Mouse (Mus musculus) embryonic facial prominence, embryonic 13.5 days (tissue): ENCODE results near the gene Arhgef10l. TPM values are rescaled to one million over a fixed set of nuclear protein-coding genes. Genes with fewer than 3 reads are reported as not detected.
A peak's percentile ranks its signal among the peaks of the same experiment; 100 is the strongest.

Experiments used
- ATAC-seq: fragments of 200-750 bp; cut with Nextera tagmentation; 2 replicates; pipeline ENCODE4 v1.8.0; 2017; ENCODE audit warnings: low read depth; ENCODE audit not compliant: insufficient number of reproducible peaks, insufficient read depth, low FRiP score, low TSS enrichment
- H3K27ac ChIP-seq: fragments of 300-500 bp; sonication (generic); 2 replicates; pipeline ENCODE4 v1.5.1; 2015; ENCODE audit warnings: moderate library complexity, mild to moderate bottlenecking, inconsistent platforms
- H3K27me3 ChIP-seq: fragments of 300-500 bp; sonication (generic); 2 replicates; pipeline ENCODE4 v1.6.1; 2015; ENCODE audit warnings: mild to moderate bottlenecking, inconsistent platforms
- H3K36me3 ChIP-seq: fragments of 300-500 bp; sonication (generic); 2 replicates; pipeline ENCODE4 v1.6.1; 2015; ENCODE audit warnings: mild to moderate bottlenecking, inconsistent platforms
- H3K4me1 ChIP-seq: fragments of 300-500 bp; sonication (generic); 2 replicates; pipeline ENCODE4 v1.6.1; 2015; ENCODE audit warnings: inconsistent platforms
- H3K4me2 ChIP-seq: fragments of 300-500 bp; sonication (generic); 2 replicates; pipeline ENCODE4 v1.6.1; 2015; ENCODE audit warnings: moderate library complexity, mild to moderate bottlenecking, inconsistent platforms
- H3K4me3 ChIP-seq: fragments of 300-500 bp; sonication (generic); 2 replicates; pipeline ENCODE4 v1.5.1; 2015; ENCODE audit warnings: mild to moderate bottlenecking, inconsistent platforms
- H3K9ac ChIP-seq: fragments of 300-500 bp; sonication (generic); 2 replicates; pipeline ENCODE4 v1.6.1; 2015; ENCODE audit warnings: mild to moderate bottlenecking, inconsistent platforms
- H3K9me3 ChIP-seq: fragments of 300-500 bp; sonication (generic); 2 replicates; pipeline ENCODE4 v1.6.1; 2016; ENCODE audit warnings: inconsistent platforms
- WGBS: fragments of 180-500 bp; shearing (Covaris S2); methylation state at CpG from one replicate; pipeline ENCODE4 v1.1.7; 2015; ENCODE audit warnings: mixed read lengths; 5-methylcytosine and 5-hydroxymethylcytosine counted together
- polyA plus RNA-seq: library from polyadenylated mRNA; unstranded; fragments of >200 nt; fragmentation: Nextera tagmentation; extraction: Ambion mirVana; gene quantifications from 2 replicates; pipeline ENCODE4 v1.2.1, GENCODE M21; 2015

Gene Arhgef10l
- polyA plus RNA-seq, 1 experiment from 2014 or later, result 11.5 TPM

DNA sequence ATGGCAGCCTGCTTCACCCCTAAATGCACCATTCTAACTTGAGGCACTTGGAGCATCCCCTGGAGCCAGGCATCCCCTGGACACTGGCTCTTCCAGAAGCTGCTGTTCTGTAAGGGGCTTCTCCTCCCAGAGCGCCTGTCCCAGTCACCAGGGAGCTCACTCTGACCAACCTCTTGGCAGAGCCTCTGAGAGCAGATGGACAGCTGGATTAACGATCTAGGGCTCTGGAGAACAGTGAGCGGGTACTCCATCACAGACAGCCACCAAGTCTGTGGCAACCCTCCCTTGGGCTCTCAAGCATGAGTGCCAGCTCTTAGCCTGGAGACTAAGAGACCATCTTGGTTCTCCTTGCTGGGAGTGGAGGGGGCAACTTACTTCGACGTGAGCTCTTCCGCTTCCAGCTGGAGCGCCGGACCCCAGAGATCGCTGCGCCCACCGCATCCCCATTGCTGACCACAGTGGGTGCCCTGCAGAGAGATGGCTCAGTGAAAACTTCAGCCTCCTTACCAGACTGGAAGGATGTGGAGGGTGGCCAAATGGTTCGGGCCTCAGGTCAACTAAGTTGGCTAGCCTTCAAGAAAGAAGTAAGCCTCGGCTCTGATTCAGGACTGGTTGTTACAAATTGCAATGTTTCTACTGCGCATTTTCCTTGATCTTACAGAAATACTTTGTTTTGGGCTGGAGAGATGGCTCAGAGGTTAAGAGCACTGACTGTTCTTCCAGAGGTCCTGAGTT, 71.9 kb downstream of the Arhgef10l start:
- H3K27me3 ChIP-seq, result no peaks in the 10 kb centered on the region
- H3K27ac ChIP-seq, result no peak overlapping the region
- no peak for ATAC-seq
- H3K9me3 ChIP-seq, result peaks cover 6% of the 10 kb centered on the region
- WGBS, result 94% methylated on average over 14 of the region's 14 CpGs
- no peaks in the 10 kb centered on the region for H3K4me1 ChIP-seq
- no peak overlapping the region for H3K9ac ChIP-seq
- H3K36me3 ChIP-seq, result peaks cover 50% of the 10 kb centered on the region
- H3K4me3 ChIP-seq, result no peak overlapping the region
- no peak overlapping the region for H3K4me2 ChIP-seq

DNA sequence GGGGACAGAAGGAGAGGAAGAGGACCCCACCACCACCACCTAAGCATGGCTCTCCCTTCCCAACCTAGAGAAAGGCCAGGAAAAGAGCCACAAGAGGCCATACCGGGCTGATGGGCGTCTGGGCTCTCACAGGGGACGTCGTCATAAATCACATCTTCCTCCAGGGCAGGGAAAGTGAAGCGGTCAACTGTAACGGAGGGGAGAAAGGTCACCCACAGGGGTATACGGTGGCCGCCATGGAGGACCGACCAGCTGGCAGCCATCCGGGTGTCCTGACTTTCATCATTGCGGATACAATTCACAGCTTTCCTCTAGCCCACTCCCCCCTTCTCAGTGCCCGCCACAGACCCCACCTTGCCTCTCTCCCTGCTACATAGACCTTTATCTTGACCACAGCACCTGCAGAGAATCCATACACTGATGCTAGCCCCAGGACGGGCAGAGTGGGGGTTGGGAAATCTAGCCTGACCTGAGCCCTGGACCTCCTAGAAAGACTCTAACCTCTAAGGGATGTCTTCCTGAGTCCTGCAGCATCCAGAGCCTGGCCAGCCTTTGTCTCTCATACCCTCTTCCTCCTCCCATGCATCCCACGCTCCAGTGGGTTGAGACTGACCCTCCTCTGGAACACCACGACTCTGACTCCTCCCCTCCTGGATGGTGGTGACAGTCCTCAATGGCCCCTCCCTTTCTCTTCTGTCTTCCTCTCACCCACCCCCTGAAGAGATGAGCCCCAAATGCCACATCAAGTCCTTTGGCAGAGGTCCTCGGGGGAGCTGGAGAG, 72.6 kb downstream of the Arhgef10l start:
- WGBS, result 73% methylated on average over 16 of the region's 16 CpGs
- Histone ChIP-seq H3K9ac (no peak overlapping the region), H3K9me3 (peaks cover 6% of the 10 kb centered on the region), H3K4me2 (no peak overlapping the region), H3K27ac (no peak overlapping the region), H3K4me1 (no peaks in the 10 kb centered on the region), H3K27me3 (no peaks in the 10 kb centered on the region), H3K4me3 (no peak overlapping the region), H3K36me3 (peaks cover 47% of the 10 kb centered on the region)
- no peak for ATAC-seq

DNA sequence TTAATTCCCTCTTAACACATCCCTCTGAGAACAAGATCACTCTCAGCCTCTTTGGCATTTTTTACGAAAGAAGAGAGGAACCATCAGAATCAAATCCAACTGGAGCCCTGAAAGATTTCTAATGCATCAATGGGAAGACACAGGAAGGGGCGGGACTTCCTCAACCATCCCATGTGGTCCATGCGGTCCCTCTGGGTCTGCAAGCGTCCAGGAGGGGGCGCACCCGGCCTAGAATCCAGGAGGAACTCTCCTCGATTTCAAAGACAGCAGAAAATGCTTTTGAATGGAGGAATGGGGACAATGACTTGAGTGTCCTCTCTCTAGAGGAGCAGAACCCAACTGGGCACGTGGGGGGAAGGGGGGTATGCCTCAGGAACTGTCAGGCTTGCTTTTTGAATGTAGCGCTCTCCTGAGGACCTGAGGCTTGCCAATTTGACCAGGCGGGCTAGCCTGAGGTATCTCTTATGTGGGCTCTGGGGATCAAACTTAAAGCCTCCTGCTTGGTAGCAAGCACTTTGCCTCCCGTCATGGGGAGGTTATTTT, 73.5 kb downstream of the Arhgef10l start:
- no peak overlapping the region for H3K4me3 ChIP-seq
- 25% methylated on average over 11 of the region's 11 CpGs for WGBS
- H3K27me3 ChIP-seq, result no peaks in the 10 kb centered on the region
- ATAC-seq, result no peak
- H3K36me3 ChIP-seq, result peaks cover 43% of the 10 kb centered on the region
- H3K4me2 ChIP-seq, result no peak overlapping the region
- no peak overlapping the region for H3K27ac ChIP-seq
- peaks cover 6% of the 10 kb centered on the region for H3K9me3 ChIP-seq
- H3K9ac ChIP-seq, result no peak overlapping the region
- H3K4me1 ChIP-seq, result no peaks in the 10 kb centered on the region

DNA sequence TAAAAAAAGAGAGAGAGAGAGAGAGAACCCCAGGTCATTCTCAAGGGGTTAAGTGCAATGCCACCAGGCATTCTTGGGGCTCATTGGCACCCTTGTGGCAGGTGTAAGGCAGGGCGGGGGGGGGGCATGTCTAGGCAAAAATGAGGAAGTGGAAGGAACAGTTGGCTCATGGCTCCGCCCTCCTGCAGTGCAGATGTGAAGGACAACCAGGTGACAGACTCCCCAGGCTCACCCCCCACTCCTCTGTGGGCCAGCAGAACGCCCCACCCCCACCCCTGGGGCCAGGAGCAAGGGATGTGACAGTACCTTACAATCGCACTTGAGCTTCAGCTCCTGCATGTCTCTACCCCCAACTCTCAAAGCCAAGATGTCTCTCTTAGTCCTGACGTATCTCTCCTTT, 79.3 kb downstream of the Arhgef10l start:
- Histone ChIP-seq H3K4me3 (no peak overlapping the region), H3K27ac (no peak overlapping the region), H3K9ac (no peak overlapping the region), H3K9me3 (no peaks in the 10 kb centered on the region), H3K4me2 (no peak overlapping the region), H3K27me3 (no peaks in the 10 kb centered on the region), H3K4me1 (no peaks in the 10 kb centered on the region), H3K36me3 (peaks cover 48% of the 10 kb centered on the region)
- 82% methylated on average over 5 of the region's 5 CpGs for WGBS
- no peak for ATAC-seq

DNA sequence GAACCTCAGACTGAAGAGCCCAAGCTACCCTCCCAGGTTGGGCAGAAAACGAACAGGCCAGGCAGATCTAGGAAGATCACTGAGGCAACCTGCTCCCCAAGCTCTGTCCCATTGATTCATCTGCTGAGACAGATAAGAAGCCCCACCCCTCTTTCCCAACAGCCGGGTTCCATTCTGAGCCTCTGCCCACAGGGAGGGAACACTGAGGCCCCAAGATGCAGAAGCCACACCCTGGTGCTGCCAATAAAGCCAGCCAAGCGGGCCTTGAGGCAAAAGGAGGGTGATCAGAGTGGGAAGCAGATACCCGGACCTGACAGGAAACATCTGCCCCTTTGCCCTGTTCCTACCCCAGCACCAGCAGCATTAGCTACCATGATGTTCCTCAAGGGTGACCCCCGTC, 81.6 kb downstream of the Arhgef10l start:
- Histone ChIP-seq H3K27ac (no peak overlapping the region), H3K4me3 (no peak overlapping the region), H3K27me3 (no peaks in the 10 kb centered on the region), H3K4me2 (no peak overlapping the region), H3K9me3 (no peaks in the 10 kb centered on the region), H3K36me3 (peaks cover 55% of the 10 kb centered on the region), H3K4me1 (no peaks in the 10 kb centered on the region), H3K9ac (no peak overlapping the region)
- no peak for ATAC-seq
- 67% methylated on average over 5 of the region's 5 CpGs for WGBS

DNA sequence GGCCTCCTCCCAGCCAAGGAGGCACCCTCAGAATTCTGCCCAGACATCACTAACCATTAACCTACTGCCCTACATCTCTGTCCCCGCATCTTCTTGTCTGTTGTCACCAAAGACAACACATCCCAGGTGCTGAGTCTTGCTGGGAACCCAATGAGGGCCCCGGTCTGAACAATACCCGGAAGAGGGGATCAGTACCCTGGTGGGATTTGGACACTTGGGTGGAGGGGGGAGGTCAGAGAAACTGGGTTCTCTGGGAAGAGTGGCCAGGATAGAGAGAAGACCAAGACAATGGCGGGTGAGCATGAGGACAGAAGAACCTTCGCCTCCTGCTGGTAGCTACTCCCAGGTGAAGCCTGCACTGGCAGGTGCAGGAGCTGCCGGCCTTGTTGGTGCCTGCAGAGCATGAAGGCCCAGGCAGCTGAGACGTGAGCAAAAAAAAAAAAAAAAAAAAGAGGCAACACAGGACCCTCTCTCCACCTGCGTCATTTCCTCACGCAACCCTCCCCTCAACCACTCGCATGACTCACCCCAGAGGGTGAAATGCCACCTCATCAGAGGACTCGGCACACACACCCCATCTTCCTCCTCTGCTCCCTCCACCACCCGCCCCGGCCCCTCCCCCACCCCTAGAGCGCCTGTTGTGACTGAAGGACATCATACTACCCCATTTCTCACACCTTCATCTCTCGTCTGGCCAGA, 83.3 kb downstream of the Arhgef10l start:
- Histone ChIP-seq H3K4me1 (no peaks in the 10 kb centered on the region), H3K36me3 (peaks cover 66% of the 10 kb centered on the region), H3K9ac (no peak overlapping the region), H3K27me3 (no peaks in the 10 kb centered on the region), H3K4me2 (no peak overlapping the region), H3K9me3 (no peaks in the 10 kb centered on the region), H3K27ac (no peak overlapping the region), H3K4me3 (no peak overlapping the region)
- WGBS, result 79% methylated on average over 15 of the region's 15 CpGs
- ATAC-seq, result no peak

DNA sequence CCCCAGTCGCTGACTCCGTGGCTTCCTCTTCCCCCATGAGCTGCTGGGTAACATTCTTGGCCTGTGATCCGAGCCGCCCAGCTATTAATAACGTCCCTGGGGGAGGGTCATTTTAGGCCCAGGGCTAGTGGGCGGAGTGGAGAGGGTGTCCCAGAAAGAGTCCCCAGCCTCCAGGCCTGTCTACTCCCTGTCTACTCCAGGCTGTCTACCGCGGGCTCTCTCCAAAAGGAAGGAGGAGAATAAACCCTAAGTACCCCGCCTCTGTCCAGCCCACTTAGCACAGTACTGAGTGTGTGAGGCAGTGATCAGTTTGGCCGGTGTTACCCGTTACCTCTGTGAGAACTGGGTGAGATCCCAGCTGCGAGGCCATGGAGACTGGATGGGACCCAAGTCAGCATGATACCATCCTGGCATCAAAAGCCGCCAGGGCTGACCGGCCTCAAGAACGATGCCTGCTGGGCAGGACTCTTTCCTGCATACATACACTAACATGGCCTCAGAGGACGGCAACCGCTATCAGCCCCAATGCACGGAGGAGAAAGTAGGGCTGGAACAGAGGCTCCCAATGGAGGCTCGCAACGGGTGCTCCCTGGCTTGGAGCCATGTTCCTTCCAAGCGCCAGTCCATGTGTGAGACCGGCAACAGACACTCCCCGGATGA, 84.0 kb downstream of the Arhgef10l start:
- peaks cover 73% of the 10 kb centered on the region for H3K36me3 ChIP-seq
- WGBS, result 83% methylated on average over 23 of the region's 23 CpGs

DNA sequence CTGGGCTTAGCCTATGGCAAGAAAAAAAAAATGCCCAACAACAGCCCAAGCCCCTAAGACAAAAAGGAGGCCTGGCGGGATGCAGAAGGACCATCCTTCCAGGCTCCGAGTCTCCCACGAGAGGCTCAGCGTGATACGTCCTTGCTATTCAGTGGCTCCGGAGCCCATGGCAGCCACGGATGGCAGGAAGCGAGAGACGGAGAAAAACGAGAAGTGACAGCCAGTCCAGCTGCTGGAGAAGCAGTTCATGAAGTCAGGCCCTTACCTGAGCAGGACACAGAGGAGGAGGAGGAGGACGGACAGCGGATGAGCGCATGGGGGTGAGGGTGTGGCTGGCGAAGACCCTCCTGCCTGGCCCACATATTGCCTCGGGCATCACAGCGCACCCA, 84.5 kb downstream of the Arhgef10l start:
- H3K36me3 ChIP-seq, result peaks cover 73% of the 10 kb centered on the region

More for the DNA sequence above, 84.0 kb downstream of the Arhgef10l start:
- ATAC-seq, result peak; percentile 60
- no peak overlapping the region for H3K4me2 ChIP-seq
- no peak overlapping the region for H3K4me3 ChIP-seq
- no peaks in the 10 kb centered on the region for H3K27me3 ChIP-seq
- no peak overlapping the region for H3K27ac ChIP-seq
- no peaks in the 10 kb centered on the region for H3K9me3 ChIP-seq
- H3K4me1 ChIP-seq, result no peaks in the 10 kb centered on the region
- no peak overlapping the region for H3K9ac ChIP-seq

DNA sequence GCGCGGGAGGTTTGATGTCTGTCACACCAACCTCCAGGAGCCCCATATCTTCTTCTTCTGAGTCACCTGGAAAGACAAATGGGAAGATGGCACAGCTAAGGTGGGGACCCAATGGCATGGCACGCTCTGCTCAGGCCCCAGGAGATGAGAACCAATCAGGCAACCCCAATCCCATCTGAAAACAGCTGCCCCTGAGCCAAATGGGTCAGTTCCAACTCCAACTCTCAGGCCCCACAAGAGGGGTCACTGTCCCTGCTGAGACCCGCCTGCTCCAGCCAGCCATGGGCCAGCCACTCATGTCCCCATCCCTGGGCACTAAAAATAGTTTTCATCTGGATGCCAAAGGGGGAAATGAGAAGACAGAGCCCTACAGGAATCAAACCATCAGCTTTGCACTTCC, 84.9 kb downstream of the Arhgef10l start:
- Histone ChIP-seq H3K9me3 (no peaks in the 10 kb centered on the region), H3K27ac (no peak overlapping the region), H3K4me1 (no peaks in the 10 kb centered on the region), H3K4me3 (no peak overlapping the region), H3K4me2 (no peak overlapping the region), H3K27me3 (no peaks in the 10 kb centered on the region), H3K9ac (no peak overlapping the region), H3K36me3 (peaks cover 76% of the 10 kb centered on the region)
- 94% methylated on average over 4 of the region's 4 CpGs for WGBS
- ATAC-seq, result no peak

More for the DNA sequence above, 84.5 kb downstream of the Arhgef10l start:
- no peak overlapping the region for H3K4me3 ChIP-seq
- no peak overlapping the region for H3K9ac ChIP-seq
- WGBS, result 82% methylated on average over 16 of the region's 16 CpGs
- H3K9me3 ChIP-seq, result no peaks in the 10 kb centered on the region
- no peaks in the 10 kb centered on the region for H3K4me1 ChIP-seq
- H3K4me2 ChIP-seq, result no peak overlapping the region
- no peak for ATAC-seq
- no peak overlapping the region for H3K27ac ChIP-seq
- H3K27me3 ChIP-seq, result no peaks in the 10 kb centered on the region

DNA sequence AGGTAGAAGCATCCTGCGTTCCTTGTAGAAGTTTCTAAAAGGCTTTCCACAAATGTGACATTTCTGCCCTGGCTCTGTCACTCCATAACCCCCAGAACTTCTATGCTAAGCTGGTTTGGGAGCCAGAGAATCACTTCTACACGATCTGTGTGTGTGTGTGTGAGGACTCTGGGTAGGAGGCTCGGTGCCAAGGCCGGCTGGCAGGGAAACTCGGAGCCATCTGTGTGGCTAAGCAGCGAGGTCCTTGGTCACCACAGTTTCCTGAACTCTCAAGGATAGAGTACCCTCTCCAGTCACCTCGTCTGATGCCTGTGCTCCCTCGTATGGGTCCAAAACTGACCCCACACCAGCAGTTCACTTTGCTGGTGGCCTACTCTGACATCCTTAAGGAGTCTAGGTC, 86.2 kb downstream of the Arhgef10l start:
- Histone ChIP-seq H3K4me3 (no peak overlapping the region), H3K27ac (no peak overlapping the region), H3K4me2 (no peak overlapping the region), H3K9ac (no peak overlapping the region), H3K27me3 (no peaks in the 10 kb centered on the region), H3K9me3 (no peaks in the 10 kb centered on the region), H3K36me3 (peaks cover 86% of the 10 kb centered on the region), H3K4me1 (no peaks in the 10 kb centered on the region)
- ATAC-seq, result no peak
- WGBS, result 92% methylated on average over 8 of the region's 8 CpGs

DNA sequence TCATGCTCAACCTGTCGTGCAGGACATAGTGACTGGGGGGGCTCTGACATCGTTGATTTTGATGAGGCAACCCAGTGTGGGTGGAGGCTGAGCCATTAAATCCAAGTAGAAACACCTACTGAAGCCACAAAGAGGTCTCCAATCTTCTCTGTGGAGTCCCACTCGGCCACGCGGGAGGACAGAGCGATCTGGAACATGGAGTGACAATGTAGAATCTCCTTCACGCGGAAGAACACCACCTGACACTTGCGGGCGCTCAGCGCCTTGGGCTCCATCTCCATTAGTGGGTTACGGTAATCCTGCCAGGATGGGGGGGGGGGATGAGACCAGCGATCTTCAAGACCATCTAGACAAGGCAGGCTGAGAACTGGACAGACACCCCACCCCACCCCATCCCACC, 86.7 kb downstream of the Arhgef10l start:
- Histone ChIP-seq H3K4me3 (no peak overlapping the region), H3K4me2 (no peak overlapping the region), H3K36me3 (peaks cover 88% of the 10 kb centered on the region), H3K27me3 (no peaks in the 10 kb centered on the region), H3K9ac (no peak overlapping the region), H3K9me3 (no peaks in the 10 kb centered on the region), H3K4me1 (no peaks in the 10 kb centered on the region), H3K27ac (no peak overlapping the region)
- WGBS, result 95% methylated on average over 13 of the region's 13 CpGs
- no peak for ATAC-seq
